Mouse (Mus musculus) heart, adult 2 months (tissue): ENCODE measurements around the gene Pla2r1. TPM values are rescaled to one million over a fixed set of nuclear protein-coding genes. Genes with fewer than 3 reads are reported as not detected.

ENCODE experiments used
- DNase-seq, 2 experiments: peaks; one replicate each; pipeline ENCODE4 v3.0.0; 2021
- H3K27ac ChIP-seq: fragments of 200-600 bp; 2 replicates; pipeline ENCODE4 v1.8.1; 2022
- H3K27me3 ChIP-seq: fragments of 200-500 bp; 2 replicates; pipeline ENCODE4 v1.6.1; 2012; ENCODE audit warnings: mild to moderate bottlenecking, low read length, inconsistent platforms, mixed read lengths; ENCODE audit not compliant: control insufficient read depth, insufficient read depth
- H3K36me3 ChIP-seq: fragments of 200-500 bp; 2 replicates; pipeline ENCODE4 v1.6.1; 2012; ENCODE audit warnings: low read length, inconsistent platforms; ENCODE audit not compliant: control insufficient read depth, insufficient read depth
- H3K4me1 ChIP-seq: fragments of 200-500 bp; 2 replicates; pipeline ENCODE4 v1.6.1; 2011; ENCODE audit warnings: low read length; ENCODE audit not compliant: control insufficient read depth, insufficient read depth
- H3K4me3 ChIP-seq: fragments of 200-600 bp; 2 replicates; pipeline ENCODE4 v1.8.1; 2022
- H3K79me2 ChIP-seq: fragments of 200-500 bp; replicated peaks from 2 replicates; pipeline ENCODE4 v1.6.1; 2012; ENCODE audit warnings: mild to moderate bottlenecking, inconsistent platforms, low read length, moderate library complexity, mixed read lengths; ENCODE audit not compliant: control insufficient read depth, insufficient read depth
- H3K9ac ChIP-seq: fragments of 200-500 bp; 2 replicates; pipeline ENCODE4 v1.6.1; 2012; ENCODE audit warnings: low read depth, mild to moderate bottlenecking, control low read depth, inconsistent platforms, low read length, mixed read lengths
- CTCF ChIP-seq: fragments of 200-600 bp; IDR thresholded peaks from 2 replicates; pipeline ENCODE4 v1.8.1; 2022; ENCODE audit warnings: antibody characterized with exemption, mild to moderate bottlenecking, moderate library complexity
- EP300 ChIP-seq: fragments of 200-500 bp; IDR thresholded peaks from 2 replicates; pipeline ENCODE4 v1.6.1; 2011; ENCODE audit warnings: low read depth, low read length, control low read depth; ENCODE audit not compliant: insufficient read depth
- POLR2A ChIP-seq: fragments of 200-500 bp; IDR thresholded peaks from 2 replicates; pipeline ENCODE4 v1.6.1; 2011; ENCODE audit warnings: mild to moderate bottlenecking, low read depth, low read length, control low read depth; ENCODE audit not compliant: insufficient read depth
- WGBS: fragments of 180-500 bp; shearing (Covaris S2); methylation state at CpG from one replicate; pipeline ENCODE4 v1.1.7; 2018; 5-methylcytosine and 5-hydroxymethylcytosine counted together
- intact Hi-C: fragments of 180-260 bp; cut with DNase I; formaldehyde crosslinking; loops from one replicate; pipeline ENCODE4 v1.15.1; 2025
- polyA plus RNA-seq: library from polyadenylated mRNA; depleted of rRNA; stranded (reverse); fragments of >200 nt; gene quantifications from 2 replicates; pipeline ENCODE4 v1.2.3, GENCODE M21; 2012
- total RNA-seq, 2 experiments: library from RNA; stranded (reverse); gene quantifications; 2 replicates each; pipeline ENCODE4 v1.2.3; 2021

Gene Pla2r1
- total and polyA plus RNA-seq, 3 experiments: 1.4 to 1.9 (median 1.7) TPM

DNA sequence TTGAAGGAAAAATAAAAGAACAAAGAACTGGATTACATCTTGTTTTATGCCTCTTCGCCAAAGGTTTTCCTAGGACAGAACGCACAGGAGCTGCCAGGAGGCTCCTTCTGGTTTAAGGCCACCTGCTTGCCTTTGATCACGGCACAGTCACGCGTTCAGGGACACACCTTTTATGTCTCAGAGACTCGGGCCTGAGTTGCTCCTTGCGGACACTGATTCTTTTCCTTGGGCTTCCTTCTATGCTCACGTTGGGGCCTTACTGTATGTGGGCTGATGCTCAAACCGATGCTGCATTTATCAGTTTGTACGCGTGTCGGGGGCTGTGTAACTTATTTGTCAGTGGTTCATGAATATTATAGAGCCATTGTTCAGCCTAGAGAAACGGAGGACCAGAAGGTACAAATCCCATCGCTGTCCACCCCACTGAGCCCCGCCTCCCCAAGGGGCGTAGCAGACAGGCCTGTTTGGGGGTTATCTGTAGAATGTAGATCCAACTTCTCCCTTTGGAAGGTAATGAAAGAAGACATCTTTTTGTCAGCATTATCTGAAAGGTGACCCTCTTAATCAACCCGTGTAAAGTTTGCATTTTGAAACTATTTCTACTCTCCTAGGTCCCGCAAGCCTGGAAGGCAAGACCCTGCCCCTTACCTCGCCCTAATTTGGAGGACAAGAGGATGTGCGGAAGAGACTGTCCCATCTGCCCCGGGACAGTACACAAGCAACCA lies 769 bp downstream of the Pla2r1 start:
- no peak for TF ChIP-seq POLR2A
- no peak for TF ChIP-seq CTCF
- no peak for TF ChIP-seq EP300
- Histone ChIP-seq H3K79me2 (no peaks in the 10 kb centered on the region), H3K36me3 (no peaks in the 10 kb centered on the region), H3K27me3 (no peaks in the 10 kb centered on the region), H3K27ac (peak overlapping the region; percentile 31), H3K9ac (no peak overlapping the region), H3K4me3 (peak overlapping the region; percentile 56), H3K4me1 (no peaks in the 10 kb centered on the region)
- peak; percentile 6 to 21 for DNase-seq
- 52% methylated on average over 21 of the region's 21 CpGs for WGBS
- intact Hi-C loops: no loop called here

DNA sequence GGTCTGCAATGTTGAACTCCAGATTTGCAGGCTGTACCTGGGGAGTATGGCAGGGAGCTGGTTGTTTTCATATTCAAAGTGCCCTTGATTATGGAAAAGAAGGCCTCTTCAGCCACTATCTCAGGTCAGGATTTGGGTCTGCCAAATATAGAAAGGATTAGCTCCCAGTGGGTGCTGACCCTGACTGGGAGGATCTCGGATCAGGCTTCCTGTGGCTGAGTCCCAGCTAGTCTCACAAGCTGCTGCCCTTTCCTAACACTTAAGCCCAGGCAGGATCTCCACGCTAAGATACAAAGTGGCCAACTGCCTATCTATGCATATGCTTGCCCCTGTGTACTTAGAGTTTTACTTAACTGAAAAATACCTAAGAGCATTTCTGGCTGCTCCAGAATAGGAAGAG lies 1.4 kb downstream of the Pla2r1 start:
- Histone ChIP-seq H3K36me3 (no peaks in the 10 kb centered on the region), H3K4me3 (no peak overlapping the region), H3K27me3 (no peaks in the 10 kb centered on the region), H3K9ac (no peak overlapping the region), H3K4me1 (no peaks in the 10 kb centered on the region), H3K27ac (no peak overlapping the region), H3K79me2 (no peaks in the 10 kb centered on the region)
- WGBS: 30% methylated on average over 2 of the region's 2 CpGs
- no peak for DNase-seq
- TF ChIP-seq POLR2A (no peak), CTCF (no peak), EP300 (no peak)
- intact Hi-C loops: no loop called here

DNA sequence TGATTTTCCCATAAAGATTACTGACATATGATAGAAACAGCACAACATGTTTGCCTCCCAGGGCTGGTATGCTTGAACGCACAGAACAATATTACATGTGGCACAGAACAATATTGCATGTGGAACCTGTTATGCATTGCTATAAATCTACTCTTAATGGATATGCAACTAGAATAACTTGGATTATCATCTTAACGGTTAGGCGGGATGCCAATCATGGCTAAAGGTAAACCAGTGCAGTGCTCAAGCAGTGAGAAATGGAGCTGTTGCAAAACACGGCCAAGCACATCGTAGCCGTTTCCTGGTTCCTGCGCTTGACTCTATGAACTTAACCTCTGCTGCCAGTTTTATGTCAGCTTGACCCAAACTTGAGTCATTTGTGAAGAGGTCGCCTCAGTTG lies 2.6 kb downstream of the Pla2r1 start:
- Histone ChIP-seq H3K27ac (no peak overlapping the region), H3K27me3 (no peaks in the 10 kb centered on the region), H3K4me1 (no peaks in the 10 kb centered on the region; the same call in 1 of the 2 replicates), H3K36me3 (no peaks in the 10 kb centered on the region), H3K79me2 (no peaks in the 10 kb centered on the region), H3K4me3 (no peak overlapping the region), H3K9ac (no peak overlapping the region)
- no peak for TF ChIP-seq POLR2A
- no peak for TF ChIP-seq CTCF
- no peak for DNase-seq
- 93% methylated on average over 8 of the region's 8 CpGs for WGBS
- intact Hi-C loops: no loop called here

DNA sequence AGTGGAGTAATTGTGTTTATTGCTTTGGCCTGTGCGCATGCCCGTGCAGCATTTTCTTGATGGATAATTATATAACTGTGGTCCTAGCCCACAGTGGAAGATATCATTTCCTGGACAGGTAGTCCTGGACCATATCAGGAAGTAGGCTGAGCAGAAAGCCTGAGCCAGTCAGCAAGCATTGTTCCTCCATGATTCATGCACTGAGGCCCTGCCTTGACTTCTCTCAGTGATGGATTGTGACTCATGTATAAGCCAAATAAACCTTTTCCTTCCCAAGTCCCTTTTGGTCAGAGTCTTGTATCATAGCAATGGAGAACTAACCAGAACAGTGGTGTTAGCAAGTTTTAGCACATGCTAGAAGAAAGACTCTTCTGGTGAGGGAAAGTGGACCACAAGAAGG lies 3.3 kb downstream of the Pla2r1 start:
- intact Hi-C loops: no loop called here

DNA sequence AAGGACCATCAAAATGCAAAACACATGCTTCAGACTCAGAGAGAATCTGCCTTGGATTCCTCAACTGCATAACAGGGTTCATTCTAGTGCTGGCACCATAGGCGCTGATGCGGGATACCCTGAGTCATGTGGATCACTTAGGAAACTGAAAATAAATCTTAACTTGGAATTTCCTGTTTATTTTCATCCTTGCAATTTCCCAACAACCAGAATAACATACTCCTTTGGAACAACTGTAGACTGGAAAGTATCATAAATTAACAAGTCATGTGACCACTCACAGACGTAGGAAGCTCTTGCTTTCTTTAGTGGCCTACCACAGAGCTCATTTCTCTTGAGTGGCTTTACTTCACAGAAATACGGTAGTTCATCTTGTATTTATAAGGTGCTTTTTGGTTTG lies 7.0 kb downstream of the Pla2r1 start:
- no peak for DNase-seq
- no peak overlapping the region for H3K4me3 ChIP-seq
- no peaks in the 10 kb centered on the region for H3K79me2 ChIP-seq
- no peaks in the 10 kb centered on the region; the same call in 1 of the 2 replicates for H3K4me1 ChIP-seq
- intact Hi-C loops: no loop called here
- H3K27me3 ChIP-seq: no peaks in the 10 kb centered on the region
- no peak overlapping the region for H3K27ac ChIP-seq
- no peak for TF ChIP-seq POLR2A
- no peaks in the 10 kb centered on the region for H3K36me3 ChIP-seq
- WGBS: 81% methylated on average over 4 of the region's 4 CpGs
- no peak overlapping the region for H3K9ac ChIP-seq

More for the DNA sequence above, 3.3 kb downstream of the Pla2r1 start:
- Histone ChIP-seq H3K79me2 (no peaks in the 10 kb centered on the region), H3K27me3 (no peaks in the 10 kb centered on the region), H3K4me1 (no peaks in the 10 kb centered on the region; the same call in 1 of the 2 replicates), H3K9ac (no peak overlapping the region), H3K4me3 (no peak overlapping the region), H3K27ac (no peak overlapping the region), H3K36me3 (no peaks in the 10 kb centered on the region)
- TF ChIP-seq POLR2A: no peak
- TF ChIP-seq CTCF: no peak
- no peak for TF ChIP-seq EP300
- 83% methylated on average over 2 of the region's 2 CpGs for WGBS
- no peak for DNase-seq

DNA sequence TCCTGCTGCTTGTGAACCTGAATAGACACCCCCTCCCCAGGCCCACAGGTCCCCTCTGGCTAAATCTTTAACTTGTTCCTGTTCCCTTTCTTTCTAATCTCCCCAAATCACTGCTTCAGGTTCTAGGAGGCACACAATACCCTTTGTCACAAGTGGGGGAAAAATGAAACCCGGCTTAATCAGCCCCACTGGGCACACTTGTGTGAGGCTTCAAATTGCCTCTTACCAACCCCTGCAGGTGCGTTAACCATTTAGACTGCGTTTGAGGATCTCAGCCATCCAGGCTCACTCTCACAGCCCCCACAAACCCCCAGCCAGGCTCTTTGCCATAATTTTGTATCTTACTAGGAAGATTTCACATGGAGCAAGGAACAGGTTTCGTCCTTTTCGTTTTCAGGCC lies 9.1 kb downstream of the Pla2r1 start:
- intact Hi-C loops: no loop called here
- WGBS: 84% methylated on average over 5 of the region's 5 CpGs
- no peak overlapping the region for H3K9ac ChIP-seq
- no peaks in the 10 kb centered on the region for H3K36me3 ChIP-seq
- no peak overlapping the region for H3K27ac ChIP-seq
- H3K27me3 ChIP-seq: no peaks in the 10 kb centered on the region
- H3K79me2 ChIP-seq: no peaks in the 10 kb centered on the region
- H3K4me3 ChIP-seq: no peak overlapping the region
- no peak for TF ChIP-seq EP300
- no peak for TF ChIP-seq POLR2A
- TF ChIP-seq CTCF: no peak
- H3K4me1 ChIP-seq: no peaks in the 10 kb centered on the region; the same call in 1 of the 2 replicates
- DNase-seq: no peak
